Mouse (Mus musculus) limb, embryonic 15.5 days (tissue): ENCODE results near the gene Suz12. TPM values are rescaled to one million over a fixed set of nuclear protein-coding genes. Genes with fewer than 3 reads are reported as not detected.

Source experiments
- ATAC-seq: fragments of 200-750 bp; cut with Nextera tagmentation; 2 replicates; pipeline ENCODE4 v1.8.0; 2017; ENCODE audit warnings: low read depth, moderate TSS enrichment; ENCODE audit not compliant: insufficient number of reproducible peaks, low FRiP score, low TSS enrichment
- H3K27ac ChIP-seq: fragments of 300-500 bp; sonication (generic); 2 replicates; pipeline ENCODE4 v1.5.1; 2015; ENCODE audit warnings: moderate library complexity, mild to moderate bottlenecking, inconsistent platforms
- H3K27me3 ChIP-seq: fragments of 300-500 bp; sonication (generic); 2 replicates; pipeline ENCODE4 v1.6.1; 2015; ENCODE audit warnings: inconsistent platforms
- H3K36me3 ChIP-seq: fragments of 300-500 bp; sonication (generic); 2 replicates; pipeline ENCODE4 v1.6.1; 2015; ENCODE audit warnings: inconsistent platforms
- H3K4me1 ChIP-seq: fragments of 300-500 bp; sonication (generic); 2 replicates; pipeline ENCODE4 v1.6.1; 2015; ENCODE audit warnings: inconsistent platforms
- H3K4me2 ChIP-seq: fragments of 300-500 bp; sonication (generic); 2 replicates; pipeline ENCODE4 v1.6.1; 2015; ENCODE audit warnings: mild to moderate bottlenecking, inconsistent platforms
- H3K4me3 ChIP-seq: fragments of 300-500 bp; sonication (generic); 2 replicates; pipeline ENCODE4 v1.5.1; 2015; ENCODE audit warnings: mild to moderate bottlenecking, inconsistent platforms
- H3K9ac ChIP-seq: fragments of 300-500 bp; sonication (generic); 2 replicates; pipeline ENCODE4 v1.6.1; 2015; ENCODE audit warnings: inconsistent platforms
- H3K9me3 ChIP-seq: fragments of 300-500 bp; sonication (generic); 2 replicates; pipeline ENCODE4 v1.6.1; 2016; ENCODE audit warnings: inconsistent platforms
- WGBS: fragments of 180-500 bp; shearing (Covaris S2); methylation state at CpG from one replicate; pipeline ENCODE4 v1.1.7; 2015; 5-methylcytosine and 5-hydroxymethylcytosine counted together
- polyA plus RNA-seq: library from polyadenylated mRNA; unstranded; fragments of >200 nt; fragmentation: Nextera tagmentation; extraction: Ambion mirVana; gene quantifications from 2 replicates; pipeline ENCODE4 v1.2.1, GENCODE M21; 2015

The Suz12 gene
- polyA plus RNA-seq, 1 experiment from 2014 or later = 17.3 TPM

DNA sequence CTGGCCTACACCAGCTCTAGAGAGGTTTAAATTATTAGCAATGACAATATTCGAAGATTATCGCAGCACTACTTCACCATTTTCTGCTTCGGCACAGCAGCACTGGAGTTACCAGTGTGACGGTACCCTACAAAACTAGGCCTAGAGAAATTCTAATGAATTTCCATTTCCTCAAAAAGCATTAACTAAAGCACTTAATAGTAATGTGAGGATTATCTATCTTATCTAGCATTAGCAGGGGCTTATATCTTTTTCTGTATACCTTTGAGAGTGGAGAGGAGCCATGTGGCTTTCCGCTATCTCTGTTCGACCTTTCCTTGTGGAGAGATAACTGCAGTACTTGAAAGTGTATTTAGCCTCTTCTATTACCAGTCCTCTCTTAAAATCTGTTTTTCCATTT, 86.8 kb downstream of the Suz12 start:
- Histone ChIP-seq H3K9me3 (no peaks in the 10 kb centered on the region), H3K9ac (0 out of 2 replicates have a peak overlapping the region, but pooled peaks have one; percentile 95)
- 61% methylated on average over 6 of the region's 6 CpGs for WGBS

DNA sequence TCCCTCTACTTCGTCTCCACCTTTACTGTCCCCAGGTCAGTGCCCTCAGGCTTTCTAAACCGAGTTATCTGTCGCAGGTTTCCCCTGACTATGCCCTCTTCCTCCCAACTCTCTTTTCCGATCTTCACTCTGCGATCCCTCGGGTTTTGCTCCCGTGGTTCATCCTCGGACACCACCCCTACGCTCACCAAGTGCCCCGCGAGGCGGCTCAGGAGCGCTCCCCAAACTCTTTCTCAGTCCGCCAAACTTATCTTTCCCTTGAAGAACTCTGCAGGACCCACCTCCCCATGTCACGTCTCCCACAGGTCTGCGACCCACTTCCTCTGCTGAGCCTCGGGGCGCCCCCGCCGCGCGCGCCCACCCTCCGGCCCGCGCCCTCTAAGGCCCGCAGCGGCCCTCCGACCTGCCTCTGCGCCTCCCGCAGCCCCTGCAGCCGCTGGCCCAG, 87.5 kb downstream of the Suz12 start:
- under 1% methylated on average over 32 of the region's 32 CpGs for WGBS

More for the DNA sequence above, 86.8 kb downstream of the Suz12 start:
- Histone ChIP-seq H3K4me2 (peak overlapping the region; percentile 61), H3K36me3 (no peaks in the 10 kb centered on the region), H3K27me3 (no peaks in the 10 kb centered on the region), H3K4me1 (peaks cover 16% of the 10 kb centered on the region), H3K27ac (no peak overlapping the region), H3K4me3 (peak overlapping the region; percentile 97)
- ATAC-seq = no peak

DNA sequence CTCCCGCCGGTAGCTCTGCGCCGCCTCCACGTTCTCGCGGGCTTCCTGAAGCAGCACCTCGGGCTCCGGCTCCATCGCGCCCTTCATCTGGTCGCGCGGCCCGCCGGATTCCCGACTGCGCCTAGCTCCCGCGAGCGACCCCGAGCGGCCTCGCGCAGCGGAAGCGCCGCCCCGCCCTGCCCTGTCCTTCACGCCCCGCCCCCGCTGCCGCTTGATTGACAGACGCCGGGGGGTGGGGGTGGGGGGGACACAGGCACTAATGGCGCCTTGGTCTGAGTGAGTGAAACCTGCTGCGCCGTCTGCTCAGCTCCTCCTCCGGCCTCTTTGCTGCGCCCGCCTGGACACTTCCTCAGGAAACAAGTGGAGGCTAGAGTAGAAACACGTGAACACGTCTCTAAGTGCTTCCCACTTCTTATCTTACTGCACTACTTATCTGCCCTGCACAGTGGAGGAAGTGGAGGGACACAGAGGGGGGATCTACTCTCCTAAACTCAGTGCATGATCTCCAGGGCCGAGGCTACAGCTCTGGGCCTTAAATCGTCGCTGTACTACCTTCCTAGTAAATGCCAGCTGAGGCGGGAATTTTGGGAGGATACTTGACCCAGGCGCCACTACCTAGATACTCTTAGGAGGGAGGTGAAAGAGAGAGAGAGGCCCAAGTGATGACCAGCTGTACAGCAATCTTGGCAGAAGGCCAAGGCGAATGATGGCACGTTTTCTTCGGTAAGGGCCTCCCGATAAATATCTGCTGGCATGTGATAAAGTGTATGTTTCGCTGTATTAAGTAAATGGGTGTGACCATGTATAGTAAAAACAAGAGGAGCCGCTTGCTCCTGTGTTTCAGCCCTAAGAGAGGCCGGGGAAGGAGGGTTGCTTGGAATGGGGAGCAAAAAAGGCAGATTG, 88.2 kb downstream of the Suz12 start, which contains the start of gene Crlf3:
Crlf3 (minus strand) TSS at position 166 of the 903 bp plus-strand sequence.
- H3K27me3 ChIP-seq = no peaks in the 10 kb centered on the region
- H3K9ac ChIP-seq = peak within 1 kb of the TSS; percentile 95
- H3K27ac ChIP-seq = peak within 1 kb of the TSS; percentile 96
- H3K4me1 ChIP-seq = peaks cover 16% of the 10 kb centered on the region
- H3K4me2 ChIP-seq = peak within 1 kb of the TSS; percentile 61
- H3K9me3 ChIP-seq = no peaks in the 10 kb centered on the region
- no peaks in the 10 kb centered on the region for H3K36me3 ChIP-seq
- H3K4me3 ChIP-seq = peak within 1 kb of the TSS; percentile 97
- WGBS = 4% methylated on average over 55 of the region's 55 CpGs
- peak; percentile 93 for ATAC-seq

More for the DNA sequence above, 87.5 kb downstream of the Suz12 start:
- Histone ChIP-seq H3K27ac (peak overlapping the region; percentile 96), H3K36me3 (no peaks in the 10 kb centered on the region), H3K4me2 (peak overlapping the region; percentile 61), H3K9me3 (no peaks in the 10 kb centered on the region), H3K27me3 (no peaks in the 10 kb centered on the region), H3K4me1 (peaks cover 16% of the 10 kb centered on the region), H3K9ac (peak overlapping the region; percentile 95), H3K4me3 (peak overlapping the region; percentile 97)
- peak; percentile 56 for ATAC-seq

DNA sequence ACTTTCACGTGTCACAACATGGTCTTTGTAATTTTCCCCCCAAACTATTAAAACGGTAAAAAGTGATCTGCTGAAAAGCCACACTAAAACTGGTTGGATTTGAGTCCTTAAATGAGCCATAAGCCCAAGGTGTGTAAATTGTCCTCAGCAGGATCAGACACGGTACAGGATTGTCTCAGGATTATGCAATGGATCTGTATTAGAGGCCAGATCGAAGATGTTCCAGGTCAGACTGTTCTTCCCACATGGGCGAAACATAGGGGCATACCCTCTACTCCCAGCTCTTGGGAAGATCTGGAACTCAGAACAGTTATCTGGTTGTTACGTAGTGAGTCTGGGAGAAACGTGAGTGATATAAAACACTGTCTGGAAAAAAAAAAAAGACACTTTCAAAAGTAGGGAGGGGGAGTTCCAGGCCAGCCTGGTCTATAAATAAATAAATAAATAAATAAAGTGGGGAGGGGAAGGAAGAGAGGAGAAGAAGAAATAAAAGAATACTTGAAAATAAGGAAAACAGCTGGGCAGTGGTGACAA, 88.9 kb downstream of the Suz12 start:
- ATAC-seq = no peak
- Histone ChIP-seq H3K9me3 (no peaks in the 10 kb centered on the region), H3K27ac (peak overlapping the region; percentile 96; the same call in 1 of the 2 replicates), H3K9ac (no peak overlapping the region), H3K4me2 (no peak overlapping the region), H3K4me3 (peak overlapping the region; percentile 97; the same call in 1 of the 2 replicates), H3K27me3 (no peaks in the 10 kb centered on the region), H3K36me3 (no peaks in the 10 kb centered on the region), H3K4me1 (peaks cover 16% of the 10 kb centered on the region)
- 73% methylated on average over 7 of the region's 7 CpGs for WGBS

Other genes starting within 250 kb of the Suz12 start
- gene Utp6, start 30.7 kb upstream of the Suz12 start, polyA plus RNA-seq = 43.3 and 44.8 TPM in 2 replicates
- 44.2 and 44.4 TPM in 2 replicates for gene Crlf3, start 87.9 kb downstream of the Suz12 start, polyA plus RNA-seq
- 8.7 and 9.3 TPM in 2 replicates for gene Atad5, start 96.3 kb downstream of the Suz12 start, polyA plus RNA-seq
- gene Tefm, start 149.1 kb downstream of the Suz12 start, polyA plus RNA-seq = 27.1 and 28.3 TPM in 2 replicates
- 1.9 and 2.5 TPM in 2 replicates for gene Adap2, start 161.0 kb downstream of the Suz12 start, polyA plus RNA-seq
- 9.2 and 10.1 TPM in 2 replicates for gene Rnf135, start 190.7 kb downstream of the Suz12 start, polyA plus RNA-seq
- 51.3 and 54.1 TPM in 2 replicates for gene Rhot1, start 215.9 kb downstream of the Suz12 start, polyA plus RNA-seq